Comparison of ENCODE assay signal across 8 mouse cellular contexts in genomic region chr11:23497718-23498509, GRCm38 (mm10). TPM values are rescaled to one million over a fixed set of nuclear protein-coding genes. Genes with fewer than 3 reads are reported as not detected.
DNase-seq lines count a peak whose midpoint lies in the region; ATAC-seq lines count a peak whose summit lies in the region.

TSS of gene Ahsa2 (minus strand) at chr11:23498030.

- peak within 1 kb of the TSS; percentile 99 for H3K27ac ChIP-seq in forebrain, embryonic 10.5 days
- H3K27ac ChIP-seq in heart, embryonic 16.5 days (ENCODE audit: low read length), result peak within 1 kb of the TSS; percentile 96
- peak within 1 kb of the TSS; percentile 89 for H3K27ac ChIP-seq in liver, embryonic 15.5 days (replicated peaks)
- peak within 1 kb of the TSS; percentile 92 for H3K27ac ChIP-seq in neural tube, embryonic 12.5 days

- peak; percentile 88 for ATAC-seq in CD4-positive, CD25-positive, alpha-beta regulatory T cell, adult 4 months
- ATAC-seq in heart, embryonic 16.5 days (replicated peaks; ENCODE audit: extremely low read depth, insufficient read depth, low FRiP score), result peak; percentile 94
- ATAC-seq in liver, embryonic 15.5 days (ENCODE audit: insufficient read depth), result peak; percentile 94
- ATAC-seq in neural tube, embryonic 12.5 days (ENCODE audit: low FRiP score, low read depth), result peak; percentile 95

- H3K4me3 ChIP-seq in forebrain, embryonic 10.5 days, result peak within 1 kb of the TSS; percentile 86
- H3K4me3 ChIP-seq in heart, embryonic 16.5 days (ENCODE audit: low read length), result peak within 1 kb of the TSS; percentile 88
- peak within 1 kb of the TSS; percentile 95 for H3K4me3 ChIP-seq in liver, embryonic 15.5 days (replicated peaks)
- peak within 1 kb of the TSS; percentile 76 for H3K4me3 ChIP-seq in neural tube, embryonic 12.5 days

- peak within 1 kb of the TSS; percentile 86 for H3K4me2 ChIP-seq in heart, embryonic 16.5 days (ENCODE audit: low read depth, low read length)
- peak within 1 kb of the TSS; percentile 95 for H3K4me2 ChIP-seq in liver, embryonic 15.5 days
- peak within 1 kb of the TSS; percentile 84 for H3K4me2 ChIP-seq in neural tube, embryonic 12.5 days (replicated peaks)

- peaks cover 36% of the 10 kb centered on the region for H3K4me1 ChIP-seq in forebrain, embryonic 10.5 days
- H3K4me1 ChIP-seq in heart, embryonic 16.5 days (ENCODE audit: control insufficient read depth, insufficient read depth, low read length), result peaks cover 18% of the 10 kb centered on the region
- H3K4me1 ChIP-seq in liver, embryonic 15.5 days (replicated peaks), result peaks cover 38% of the 10 kb centered on the region
- H3K4me1 ChIP-seq in neural tube, embryonic 12.5 days, result peaks cover 24% of the 10 kb centered on the region

- peaks cover 39% of the 10 kb centered on the region for H3K36me3 ChIP-seq in forebrain, embryonic 10.5 days (replicated peaks)
- peaks cover 16% of the 10 kb centered on the region for H3K36me3 ChIP-seq in heart, embryonic 16.5 days (ENCODE audit: control insufficient read depth, insufficient read depth)
- peaks cover 28% of the 10 kb centered on the region for H3K36me3 ChIP-seq in liver, embryonic 15.5 days (replicated peaks)
- H3K36me3 ChIP-seq in neural tube, embryonic 12.5 days, result peaks cover 24% of the 10 kb centered on the region

- H3K9me3 ChIP-seq in forebrain, embryonic 10.5 days, result no peaks in the 10 kb centered on the region
- H3K9me3 ChIP-seq in heart, embryonic 16.5 days (replicated peaks; ENCODE audit: control insufficient read depth, low read length), result no peaks in the 10 kb centered on the region
- no peaks in the 10 kb centered on the region for H3K9me3 ChIP-seq in liver, embryonic 15.5 days (replicated peaks)
- H3K9me3 ChIP-seq in neural tube, embryonic 12.5 days, result no peaks in the 10 kb centered on the region

- peak; percentile 94 for DNase-seq in c-Kit-negative CD71-positive TER-119-positive erythroid progenitor cells, embryonic 14.5 days (ENCODE audit: low read depth, low spot score)
- DNase-seq in forebrain, embryonic 10.5 days (ENCODE audit: extremely low spot score, low spot score), result peak; percentile 99
- peak; percentile 98 to 100 for DNase-seq in kidney, postnatal 36 days
- DNase-seq in telencephalon, adult 2 months (ENCODE audit: low read depth, low spot score), result peak; percentile 89

- no peaks in the 10 kb centered on the region for H3K27me3 ChIP-seq in forebrain, embryonic 10.5 days (ENCODE audit: poor library complexity, severe bottlenecking)
- no peaks in the 10 kb centered on the region for H3K27me3 ChIP-seq in heart, embryonic 16.5 days (ENCODE audit: control insufficient read depth, insufficient read depth, low read length)
- H3K27me3 ChIP-seq in liver, embryonic 15.5 days, result no peaks in the 10 kb centered on the region
- H3K27me3 ChIP-seq in neural tube, embryonic 12.5 days (replicated peaks), result no peaks in the 10 kb centered on the region

- 1% methylated on average over 65 of the region's 66 CpGs for WGBS in forebrain, embryonic 10.5 days
- WGBS in heart, embryonic 16.5 days, result under 1% methylated on average over 64 of the region's 66 CpGs
- under 1% methylated on average over 64 of the region's 66 CpGs for WGBS in liver, embryonic 15.5 days (ENCODE audit: insufficient replicate concordance)
- WGBS in neural tube, embryonic 12.5 days, result 1% methylated on average over 64 of the region's 66 CpGs

- H3K9ac ChIP-seq in heart, embryonic 16.5 days (ENCODE audit: low read length), result peak within 1 kb of the TSS; percentile 96
- peak within 1 kb of the TSS; percentile 94 for H3K9ac ChIP-seq in liver, embryonic 15.5 days
- H3K9ac ChIP-seq in neural tube, embryonic 12.5 days, result peak within 1 kb of the TSS; percentile 93

RNA-seq across cellular contexts. Expression of gene Ahsa2, which starts in this region (rescaled TPM):
- polyA plus RNA-seq in CD4-positive, CD25-positive, alpha-beta regulatory T cell, adult 4 months (2017; shearing (Covaris generic)), result 10 to 100 TPM; 28.2 to 45.5 TPM
- polyA plus RNA-seq in forebrain, embryonic 10.5 days (2016; fragmentation: Nextera tagmentation; extraction: Ambion mirVana), result 119 and 132 TPM in 2 replicates
- polyA plus RNA-seq in heart, embryonic 16.5 days (2015; fragmentation: Nextera tagmentation; extraction: Ambion mirVana), result 60.6 and 60.8 TPM in 2 replicates
- polyA plus RNA-seq in liver, embryonic 15.5 days (2015; fragmentation: Nextera tagmentation; extraction: Ambion mirVana), result 22.7 and 25.9 TPM in 2 replicates
- 135 and 139 TPM in 2 replicates for polyA plus RNA-seq in neural tube, embryonic 12.5 days (2016; fragmentation: Nextera tagmentation; extraction: Ambion mirVana)

Comparison
In these comparisons a context has a peak if more than half of its experiments do, and no peak if none do; other contexts are left out.
1. Peak in every context shown above with its lines: DNase-seq, ATAC-seq, H3K4me3 ChIP-seq and H3K27ac ChIP-seq.